Mouse (Mus musculus): ENCODE measurements around the gene Adam12. TPM values are rescaled to one million over a fixed set of nuclear protein-coding genes. Genes with fewer than 3 reads are reported as not detected.

Gene Adam12
- total and polyA plus RNA-seq, 2 experiments = 0.28 TPM

DNA sequence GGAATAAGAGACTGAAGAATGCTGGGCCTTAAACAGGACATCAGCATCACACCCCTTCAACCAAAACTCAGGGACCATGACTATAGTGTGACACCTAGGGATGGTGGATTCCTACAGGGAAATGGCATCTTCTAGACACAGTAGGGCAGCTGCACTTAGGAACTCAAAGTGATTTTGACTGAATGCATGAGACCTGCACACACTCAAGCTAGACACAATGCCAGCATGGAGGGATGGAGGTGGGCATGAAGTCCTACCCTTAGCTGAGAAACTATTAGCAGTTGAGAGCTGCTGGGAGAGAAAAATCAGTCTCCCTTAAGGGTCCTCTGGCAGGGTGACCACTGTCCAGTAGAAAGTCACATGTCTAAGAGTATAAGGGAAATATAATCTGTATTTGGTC is 147.0 kb downstream of the Adam12 start:
- DNase-seq (ENCODE audit: extremely low read depth, low read depth, low spot score) = no peak
- H3K27me3 ChIP-seq (ENCODE audit: control insufficient read depth, insufficient read depth, low read length) = no peaks in the 10 kb centered on the region
- no peak overlapping the region for H3K9ac ChIP-seq (ENCODE audit: low read depth, low read length)
- no peaks in the 10 kb centered on the region; the same call in 1 of the 2 replicates for H3K4me1 ChIP-seq (ENCODE audit: control insufficient read depth, insufficient read depth, low read length)
- H3K36me3 ChIP-seq (ENCODE audit: control insufficient read depth, insufficient read depth, low read length) = no peaks in the 10 kb centered on the region
- H3K79me2 ChIP-seq (ENCODE audit: control insufficient read depth, insufficient read depth, low read length) = no peaks in the 10 kb centered on the region
- H3K4me3 ChIP-seq (ENCODE audit: insufficient read depth, low read depth, low read length) = no peak overlapping the region
- no peak overlapping the region for H3K27ac ChIP-seq (replicated peaks; ENCODE audit: insufficient read depth, low read depth, low read length)
- TF ChIP-seq CTCF (IDR thresholded peaks at IDR 0.05; ENCODE audit: low read depth, low read length) (no peak), POLR2A (IDR thresholded peaks at IDR 0.05; ENCODE audit: extremely low read depth, insufficient read depth, low read length) (no peak)

DNA sequence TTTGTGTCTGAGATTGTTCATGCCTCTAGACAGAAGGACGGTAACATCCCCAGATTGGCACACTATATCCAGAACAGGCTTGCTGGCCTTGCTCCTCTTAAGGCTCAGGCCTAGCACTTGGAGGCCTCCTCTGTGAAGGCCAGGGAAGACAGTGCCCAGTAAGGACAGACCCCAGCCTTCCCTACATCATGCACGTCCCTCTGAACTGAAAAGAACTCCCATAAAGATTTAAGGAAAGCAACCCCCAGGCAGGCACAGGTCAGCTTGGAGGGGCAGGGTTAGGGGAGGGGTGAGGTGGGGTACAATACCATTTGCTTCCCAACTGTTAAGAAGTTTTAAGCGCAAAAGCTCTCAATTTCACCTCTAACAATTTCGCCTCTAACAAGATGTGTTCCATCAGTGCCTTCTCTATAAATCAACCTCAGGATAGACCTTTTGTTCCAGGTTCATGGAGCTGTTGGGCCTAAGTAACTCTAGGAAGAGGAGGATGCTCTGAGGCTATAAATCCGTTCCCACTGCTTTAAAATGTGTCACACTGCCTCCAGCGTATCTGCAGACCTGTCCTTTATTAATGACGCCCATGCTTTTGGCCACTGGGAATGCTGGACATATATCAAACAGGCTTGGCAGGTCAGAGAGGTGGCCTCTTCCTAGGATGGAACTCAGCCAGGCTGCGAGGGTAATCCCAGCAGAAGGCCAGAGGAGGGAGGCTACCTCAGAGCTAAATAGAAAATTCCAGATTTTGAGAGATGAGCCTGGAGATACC is 150.5 kb downstream of the Adam12 start:
- no peak for DNase-seq (ENCODE audit: extremely low read depth, low read depth, low spot score)
- WGBS = 89% methylated on average over 8 of the region's 8 CpGs
- no peaks in the 10 kb centered on the region for H3K36me3 ChIP-seq (ENCODE audit: control insufficient read depth, insufficient read depth, low read length)

DNA sequence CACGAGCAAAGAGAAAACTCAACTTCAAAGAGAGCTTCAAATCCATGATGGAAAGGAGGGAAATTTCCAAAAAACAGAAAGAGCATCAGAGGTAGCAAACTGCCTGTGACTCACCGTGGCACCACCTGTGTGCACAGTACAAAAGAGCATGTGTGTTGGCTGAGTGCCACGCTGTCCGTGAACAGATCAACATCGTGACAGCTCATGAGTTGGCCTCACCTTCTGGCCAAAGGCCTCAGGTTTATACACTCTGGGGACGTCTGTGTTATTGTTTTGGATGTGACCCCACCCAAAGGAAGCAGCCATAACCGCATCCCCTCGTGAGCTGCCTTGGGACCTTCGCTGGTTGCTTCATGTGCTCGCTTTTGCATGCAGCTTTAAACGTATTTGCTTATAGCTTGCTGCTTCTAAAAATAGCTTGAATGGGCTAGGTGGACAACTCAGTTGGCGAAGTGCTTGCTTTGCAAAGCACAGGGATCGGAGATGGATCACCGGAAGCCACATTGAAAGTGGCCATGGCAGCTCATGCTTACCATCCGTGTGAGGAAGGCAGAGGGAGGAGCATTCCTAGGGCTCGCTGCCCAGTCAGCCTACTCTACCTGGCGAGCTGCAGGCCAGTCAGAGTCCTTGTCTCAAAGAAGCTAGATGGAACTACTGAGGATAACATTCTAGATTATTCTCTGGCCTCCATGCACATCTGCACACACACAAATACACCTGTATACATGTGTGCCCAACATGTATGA is 151.8 kb downstream of the Adam12 start:
- no peak overlapping the region for H3K4me3 ChIP-seq (ENCODE audit: insufficient read depth, low read depth, low read length)
- H3K79me2 ChIP-seq (ENCODE audit: control insufficient read depth, insufficient read depth, low read length) = no peaks in the 10 kb centered on the region
- no peak overlapping the region for H3K9ac ChIP-seq (ENCODE audit: low read depth, low read length)
- no peaks in the 10 kb centered on the region for H3K36me3 ChIP-seq (ENCODE audit: control insufficient read depth, insufficient read depth, low read length)
- DNase-seq (ENCODE audit: extremely low read depth, low read depth, low spot score) = peak; percentile 56
- no peaks in the 10 kb centered on the region for H3K27me3 ChIP-seq (ENCODE audit: control insufficient read depth, insufficient read depth, low read length)
- no peak for TF ChIP-seq POLR2A (IDR thresholded peaks at IDR 0.05; ENCODE audit: extremely low read depth, insufficient read depth, low read length)
- TF ChIP-seq CTCF (IDR thresholded peaks at IDR 0.05; ENCODE audit: low read depth, low read length) = no peak
- no peak overlapping the region for H3K27ac ChIP-seq (replicated peaks; ENCODE audit: insufficient read depth, low read depth, low read length)
- H3K4me1 ChIP-seq (ENCODE audit: control insufficient read depth, insufficient read depth, low read length) = no peaks in the 10 kb centered on the region; the same call in 1 of the 2 replicates
- WGBS = 52% methylated on average over 17 of the region's 17 CpGs

More for the DNA sequence above, 150.5 kb downstream of the Adam12 start:
- H3K27me3 ChIP-seq (ENCODE audit: control insufficient read depth, insufficient read depth, low read length) = no peaks in the 10 kb centered on the region
- H3K4me1 ChIP-seq (ENCODE audit: control insufficient read depth, insufficient read depth, low read length) = no peaks in the 10 kb centered on the region; the same call in 1 of the 2 replicates
- H3K27ac ChIP-seq (replicated peaks; ENCODE audit: insufficient read depth, low read depth, low read length) = no peak overlapping the region
- H3K9ac ChIP-seq (ENCODE audit: low read depth, low read length) = no peak overlapping the region
- TF ChIP-seq CTCF (IDR thresholded peaks at IDR 0.05; ENCODE audit: low read depth, low read length) (no peak), POLR2A (IDR thresholded peaks at IDR 0.05; ENCODE audit: extremely low read depth, insufficient read depth, low read length) (no peak)
- H3K4me3 ChIP-seq (ENCODE audit: insufficient read depth, low read depth, low read length) = no peak overlapping the region
- no peaks in the 10 kb centered on the region for H3K79me2 ChIP-seq (ENCODE audit: control insufficient read depth, insufficient read depth, low read length)

DNA sequence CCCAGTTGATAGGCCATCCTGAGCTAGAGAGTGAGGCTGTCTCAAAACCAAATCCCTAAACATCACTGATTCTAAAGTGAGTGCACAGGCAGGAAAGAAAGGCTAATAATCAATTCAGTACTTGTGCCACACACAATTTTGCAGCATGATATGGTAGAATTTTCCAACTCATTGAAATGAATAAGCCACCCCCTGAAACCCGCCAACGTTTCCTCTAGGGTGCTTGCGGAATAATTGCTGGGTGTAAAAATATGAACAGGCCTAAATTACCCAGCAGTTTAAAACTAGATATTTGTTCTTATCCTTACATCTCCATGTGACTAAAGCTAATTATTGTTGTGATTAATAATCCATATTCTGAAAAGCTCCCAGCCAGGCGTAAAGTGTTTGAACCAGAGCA is 154.3 kb downstream of the Adam12 start:
- TF ChIP-seq POLR2A (IDR thresholded peaks at IDR 0.05; ENCODE audit: extremely low read depth, insufficient read depth, low read length) (no peak), CTCF (IDR thresholded peaks at IDR 0.05; ENCODE audit: low read depth, low read length) (no peak)
- no peak overlapping the region for H3K9ac ChIP-seq (ENCODE audit: low read depth, low read length)
- H3K4me3 ChIP-seq (ENCODE audit: insufficient read depth, low read depth, low read length) = no peak overlapping the region
- no peak overlapping the region for H3K27ac ChIP-seq (replicated peaks; ENCODE audit: insufficient read depth, low read depth, low read length)
- no peaks in the 10 kb centered on the region for H3K27me3 ChIP-seq (ENCODE audit: control insufficient read depth, insufficient read depth, low read length)
- no peak for DNase-seq (ENCODE audit: extremely low read depth, low read depth, low spot score)
- H3K36me3 ChIP-seq (ENCODE audit: control insufficient read depth, insufficient read depth, low read length) = no peaks in the 10 kb centered on the region
- over 99% methylated on average over 4 of the region's 4 CpGs for WGBS
- H3K4me1 ChIP-seq (ENCODE audit: control insufficient read depth, insufficient read depth, low read length) = no peaks in the 10 kb centered on the region; the same call in 1 of the 2 replicates
- H3K79me2 ChIP-seq (ENCODE audit: control insufficient read depth, insufficient read depth, low read length) = no peaks in the 10 kb centered on the region

DNA sequence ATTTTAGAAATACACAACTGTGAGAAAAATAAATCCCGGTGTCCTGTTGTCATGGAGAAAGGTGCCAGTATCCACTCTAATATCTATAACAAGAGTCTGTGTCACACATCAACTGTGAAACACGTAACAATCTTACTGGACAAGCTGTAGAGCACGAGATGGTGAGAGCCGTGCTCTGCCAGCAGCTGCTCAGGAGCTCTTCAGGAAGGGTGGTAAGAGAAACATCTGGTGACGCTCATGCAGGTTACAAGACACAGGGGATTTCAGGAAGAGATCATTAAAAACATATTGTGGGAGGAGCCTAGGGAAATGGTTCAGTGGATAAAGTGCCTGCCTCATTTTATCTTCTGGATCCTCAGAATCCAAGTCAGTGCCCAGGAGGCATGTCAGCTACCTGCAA is 158.9 kb downstream of the Adam12 start:
- H3K27ac ChIP-seq (replicated peaks; ENCODE audit: insufficient read depth, low read depth, low read length) = no peak overlapping the region
- H3K27me3 ChIP-seq (ENCODE audit: control insufficient read depth, insufficient read depth, low read length) = no peaks in the 10 kb centered on the region
- WGBS = 93% methylated on average over 5 of the region's 5 CpGs
- no peak for DNase-seq (ENCODE audit: extremely low read depth, low read depth, low spot score)
- no peak overlapping the region for H3K4me3 ChIP-seq (ENCODE audit: insufficient read depth, low read depth, low read length)
- H3K9ac ChIP-seq (ENCODE audit: low read depth, low read length) = no peak overlapping the region
- no peaks in the 10 kb centered on the region for H3K36me3 ChIP-seq (ENCODE audit: control insufficient read depth, insufficient read depth, low read length)
- H3K79me2 ChIP-seq (ENCODE audit: control insufficient read depth, insufficient read depth, low read length) = no peaks in the 10 kb centered on the region
- no peak for TF ChIP-seq POLR2A (IDR thresholded peaks at IDR 0.05; ENCODE audit: extremely low read depth, insufficient read depth, low read length)
- no peak for TF ChIP-seq CTCF (IDR thresholded peaks at IDR 0.05; ENCODE audit: low read depth, low read length)
- H3K4me1 ChIP-seq (ENCODE audit: control insufficient read depth, insufficient read depth, low read length) = no peaks in the 10 kb centered on the region
